Mouse (Mus musculus) macrophage (primary cell): ENCODE data around the gene Sdk2. TPM values are rescaled to one million over a fixed set of nuclear protein-coding genes. Genes with fewer than 3 reads are reported as not detected.

Experiments
- H3K27ac ChIP-seq: fragments of 350-480 bp; formaldehyde crosslinking; 2 replicates; pipeline ENCODE4 v1.9.0; 2021
- H3K36me3 ChIP-seq: fragments of 350-480 bp; formaldehyde crosslinking; 2 replicates; pipeline ENCODE4 v1.9.0; 2021; ENCODE audit errors: inconsistent target
- H3K4me3 ChIP-seq: fragments of 350-480 bp; formaldehyde crosslinking; 2 replicates; pipeline ENCODE4 v1.9.0; 2021; ENCODE audit errors: inconsistent target
- H3K79me2 ChIP-seq: fragments of 350-480 bp; formaldehyde crosslinking; 2 replicates; pipeline ENCODE4 v1.9.0; 2021; ENCODE audit errors: inconsistent target
- WGBS: methylation state at CpG from one replicate; pipeline ENCODE4 v1.1.7; 2026; ENCODE audit warnings: inconsistent platforms; ENCODE audit not compliant: missing documents; 5-methylcytosine and 5-hydroxymethylcytosine counted together
- polyA plus RNA-seq: library from polyadenylated mRNA; stranded (reverse); fragments of 250-400 nt; gene quantifications from 3 replicates; pipeline ENCODE4 v1.2.4, GENCODE M21; 2018; ENCODE audit warnings: inconsistent platforms

The Sdk2 gene
- polyA plus RNA-seq, 1 experiment from 2014 or later: 0.22 TPM

DNA sequence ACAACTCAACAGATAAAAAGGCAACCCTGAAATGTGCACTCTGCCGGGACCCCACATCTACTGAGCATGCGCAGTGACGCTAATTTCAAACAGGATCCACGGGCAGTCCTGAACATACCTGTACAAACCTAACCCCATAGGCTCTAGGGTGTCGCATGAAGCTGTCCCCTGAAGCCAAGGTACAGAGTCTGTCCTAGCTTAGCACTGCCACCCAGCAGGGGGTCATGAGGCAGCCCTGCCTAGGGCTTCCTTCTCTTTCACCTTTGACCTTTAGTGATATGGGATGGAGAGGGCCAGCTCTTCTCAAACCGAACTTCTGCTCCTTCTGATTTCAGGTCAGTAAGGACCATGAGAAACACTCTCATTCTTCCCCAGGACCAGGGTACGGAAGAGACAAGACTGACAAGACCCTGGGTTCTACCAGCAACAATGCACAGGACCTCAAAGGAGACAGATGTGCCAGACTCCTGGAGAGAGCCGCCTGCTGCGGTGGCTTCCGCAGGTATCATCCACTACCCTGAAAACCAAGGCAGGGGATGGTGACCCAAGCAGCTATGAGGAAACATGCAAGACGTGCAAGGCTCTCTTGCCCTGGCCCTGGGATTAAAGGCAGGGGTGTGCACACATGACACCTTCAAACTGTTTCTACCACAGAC is 319.0 kb downstream of the Sdk2 start:
- Histone ChIP-seq H3K4me3 (peak overlapping the region; percentile 23), H3K79me2 (peaks cover 86% of the 10 kb centered on the region), H3K27ac (peak overlapping the region; percentile 70), H3K36me3 (no peaks in the 10 kb centered on the region)
- 87% methylated on average over 11 of the region's 11 CpGs for WGBS

DNA sequence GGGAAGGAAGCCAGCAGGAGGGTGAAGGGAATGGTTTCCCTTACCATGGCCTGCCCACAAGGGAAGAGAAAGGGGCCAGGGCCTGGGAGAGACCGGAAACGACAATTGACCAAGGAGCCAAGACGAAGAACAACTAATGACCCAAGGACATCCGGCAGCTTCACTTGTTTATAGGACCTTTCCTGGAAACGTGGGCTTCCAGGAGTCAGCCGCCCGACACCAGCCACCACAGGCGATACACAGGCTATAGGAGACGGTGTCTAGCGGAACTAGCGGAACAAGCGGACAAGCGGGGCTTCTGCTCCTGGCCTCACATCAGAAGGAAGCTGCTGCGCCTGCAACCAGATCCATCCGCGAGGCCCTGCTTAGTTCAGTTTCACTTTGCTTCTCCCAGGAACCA is 319.8 kb downstream of the Sdk2 start:
- Histone ChIP-seq H3K36me3 (no peaks in the 10 kb centered on the region), H3K4me3 (peak overlapping the region; percentile 23), H3K79me2 (peaks cover 94% of the 10 kb centered on the region), H3K27ac (peak overlapping the region; percentile 70)
- WGBS: 4% methylated on average over 16 of the region's 16 CpGs

DNA sequence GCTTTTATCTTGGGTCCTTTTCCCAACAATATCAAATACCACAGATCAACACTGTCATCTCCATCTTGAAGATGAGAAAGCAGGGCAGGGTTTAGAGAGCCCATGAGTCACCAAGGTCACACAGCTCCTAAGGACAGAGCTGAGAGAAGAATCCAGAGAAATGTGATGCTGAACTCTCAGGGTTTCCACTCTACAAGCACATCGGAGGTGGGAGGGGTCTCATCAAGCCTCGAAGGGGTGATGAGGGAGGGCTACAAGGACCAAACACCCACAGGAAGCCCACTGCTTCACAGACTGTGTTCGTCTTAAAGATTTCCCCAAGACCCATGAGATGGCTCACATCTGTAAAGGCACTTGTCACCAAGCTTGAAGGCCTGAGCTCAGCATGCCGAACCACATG is 320.9 kb downstream of the Sdk2 start:
- no peak overlapping the region for H3K4me3 ChIP-seq
- H3K36me3 ChIP-seq: no peaks in the 10 kb centered on the region
- no peak overlapping the region for H3K27ac ChIP-seq
- 79% methylated on average over 4 of the region's 4 CpGs for WGBS
- peaks cover 100% of the 10 kb centered on the region for H3K79me2 ChIP-seq

DNA sequence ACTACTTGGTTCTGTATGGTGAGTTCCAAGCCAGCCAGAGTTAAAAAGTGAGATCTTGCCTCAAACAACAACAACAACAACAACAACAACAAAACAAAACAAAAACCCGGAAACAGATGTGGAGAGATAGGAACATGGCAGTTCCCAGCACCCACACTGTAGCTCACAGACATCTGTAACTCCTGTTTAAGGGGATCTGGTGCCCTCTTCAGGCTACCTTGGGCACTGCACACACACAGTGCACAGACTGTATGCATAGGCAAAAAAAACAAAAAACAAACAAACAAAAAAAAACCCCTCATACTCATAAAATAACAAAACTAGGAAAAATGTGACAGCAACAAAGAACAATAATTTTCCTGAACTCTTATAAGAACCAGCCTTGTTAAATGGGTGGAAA is 323.8 kb downstream of the Sdk2 start:
- no peak overlapping the region for H3K27ac ChIP-seq
- peaks cover 100% of the 10 kb centered on the region for H3K79me2 ChIP-seq
- H3K4me3 ChIP-seq: no peak overlapping the region
- WGBS: 100% methylated on average over 1 of the region's 1 CpGs
- no peaks in the 10 kb centered on the region for H3K36me3 ChIP-seq

DNA sequence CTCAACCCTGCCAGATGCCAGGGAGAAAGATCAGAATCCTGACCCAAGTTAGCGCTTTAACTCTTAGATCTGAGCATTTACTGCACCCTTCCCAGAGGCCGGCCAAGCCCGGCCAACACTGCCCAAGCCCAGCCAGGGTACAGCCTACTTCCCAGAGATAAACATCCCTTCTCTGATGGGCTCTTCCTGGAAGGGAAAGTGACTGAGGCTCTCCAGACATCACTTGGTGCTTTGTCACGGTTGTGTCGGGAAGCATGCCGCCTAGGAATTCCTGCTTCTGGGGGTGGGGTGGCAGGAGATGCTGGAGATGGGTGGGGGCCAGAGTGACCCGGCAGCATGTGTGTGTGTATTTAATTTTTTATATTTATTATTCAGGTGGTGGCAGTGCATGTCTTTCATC is 326.7 kb downstream of the Sdk2 start:
- 92% methylated on average over 5 of the region's 7 CpGs for WGBS
- Histone ChIP-seq H3K79me2 (peaks cover 100% of the 10 kb centered on the region), H3K36me3 (no peaks in the 10 kb centered on the region), H3K27ac (no peak overlapping the region), H3K4me3 (no peak overlapping the region)

DNA sequence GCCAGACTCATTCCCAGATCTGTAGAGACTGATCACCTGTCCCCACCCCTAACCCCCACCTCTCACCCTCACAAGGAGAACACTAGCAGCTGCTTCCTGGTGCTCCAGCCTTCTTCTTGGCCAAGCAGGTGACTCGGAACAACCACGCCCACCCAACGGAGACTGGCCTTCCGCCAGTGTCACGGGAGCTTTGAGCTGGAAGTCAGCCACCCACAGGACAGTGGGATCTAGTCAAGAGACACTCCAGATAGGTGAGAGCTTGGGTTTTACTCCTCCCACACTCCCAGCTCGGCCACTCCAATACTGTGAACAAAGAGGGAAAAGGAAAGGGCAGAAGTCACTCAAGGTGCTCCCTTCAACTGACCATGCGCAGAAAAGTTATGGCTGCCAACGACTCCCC is 327.6 kb downstream of the Sdk2 start:
- H3K36me3 ChIP-seq: no peaks in the 10 kb centered on the region
- no peak overlapping the region for H3K27ac ChIP-seq
- peaks cover 100% of the 10 kb centered on the region for H3K79me2 ChIP-seq
- H3K4me3 ChIP-seq: no peak overlapping the region
- 92% methylated on average over 8 of the region's 8 CpGs for WGBS

DNA sequence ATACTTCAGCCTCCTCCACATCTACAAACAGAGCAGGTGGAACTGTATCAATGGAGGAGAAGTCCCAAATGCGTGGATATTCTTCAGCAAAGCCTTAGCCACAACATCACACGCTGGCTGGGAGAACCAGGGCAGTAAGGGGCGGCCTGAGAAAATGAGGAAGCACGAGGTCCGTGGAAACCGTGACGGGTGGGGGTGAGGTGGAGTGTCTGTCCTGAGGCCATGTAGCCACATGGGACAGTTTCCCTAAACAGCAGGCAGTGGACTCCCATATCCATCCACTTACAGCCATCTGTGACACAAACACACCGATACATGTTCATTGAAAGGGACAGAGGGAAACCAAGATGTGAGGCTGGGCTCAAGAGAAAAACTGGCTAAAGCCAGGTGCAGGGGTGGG is 328.9 kb downstream of the Sdk2 start:
- Histone ChIP-seq H3K27ac (0 out of 2 replicates have a peak overlapping the region, but pooled peaks have one; percentile 10), H3K36me3 (no peaks in the 10 kb centered on the region), H3K79me2 (peaks cover 100% of the 10 kb centered on the region), H3K4me3 (no peak overlapping the region)
- 8% methylated on average over 8 of the region's 8 CpGs for WGBS

DNA sequence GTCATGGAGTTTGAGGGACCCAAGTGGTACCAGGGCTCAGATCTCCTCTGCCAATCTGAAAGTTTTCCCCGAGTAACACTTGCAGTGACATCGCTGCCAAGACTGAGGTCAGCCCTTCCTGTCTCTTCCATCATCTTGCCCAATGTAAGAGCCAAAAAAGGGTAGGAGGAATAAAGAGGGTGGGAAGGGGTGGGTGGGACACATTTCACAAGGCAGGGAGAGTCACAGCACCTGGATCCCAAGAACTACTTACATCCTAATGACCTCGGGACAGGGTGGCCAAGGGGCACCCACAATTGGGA is 329.3 kb downstream of the Sdk2 start:
- 0 out of 2 replicates have a peak overlapping the region, but pooled peaks have one; percentile 10 for H3K27ac ChIP-seq

DNA sequence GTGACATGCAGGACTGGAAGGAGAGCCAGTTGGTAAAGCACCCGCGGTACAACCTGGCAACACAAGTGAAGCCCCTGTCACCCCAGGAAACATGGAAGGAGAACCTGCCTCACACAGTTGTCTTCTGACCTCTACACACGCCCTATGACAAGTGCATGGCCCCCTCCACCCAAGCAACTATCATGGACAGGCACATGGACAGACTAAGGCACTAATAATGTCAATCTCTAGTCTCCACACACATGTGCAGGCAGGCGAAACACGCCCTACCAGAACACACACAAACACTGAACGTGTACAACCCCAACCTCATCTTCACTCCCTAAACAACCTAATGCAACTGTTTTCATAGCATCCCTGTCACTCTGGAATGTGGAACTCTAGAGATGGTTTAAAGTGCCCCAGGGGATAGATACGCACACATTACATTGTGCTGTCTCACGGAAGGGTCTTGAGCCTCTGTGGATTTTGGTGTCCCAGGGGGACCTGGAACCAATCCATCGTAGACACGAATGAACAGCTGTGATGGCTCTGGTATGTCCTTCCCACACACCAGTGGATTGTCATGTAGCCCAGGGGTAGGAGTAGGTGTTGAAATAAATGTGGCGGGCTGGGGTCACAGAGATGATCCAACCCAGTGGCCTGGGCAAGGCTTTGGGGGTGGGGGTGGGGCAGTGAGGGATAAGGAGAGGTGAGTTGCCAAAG is 329.8 kb downstream of the Sdk2 start:
- Histone ChIP-seq H3K27ac (no peak overlapping the region), H3K79me2 (peaks cover 100% of the 10 kb centered on the region), H3K36me3 (no peaks in the 10 kb centered on the region), H3K4me3 (no peak overlapping the region)
- WGBS: 84% methylated on average over 11 of the region's 11 CpGs

More for the DNA sequence above, 329.3 kb downstream of the Sdk2 start:
- no peak overlapping the region for H3K4me3 ChIP-seq
- H3K79me2 ChIP-seq: peaks cover 100% of the 10 kb centered on the region
- no peaks in the 10 kb centered on the region for H3K36me3 ChIP-seq
- WGBS: 26% methylated on average over 3 of the region's 3 CpGs

DNA sequence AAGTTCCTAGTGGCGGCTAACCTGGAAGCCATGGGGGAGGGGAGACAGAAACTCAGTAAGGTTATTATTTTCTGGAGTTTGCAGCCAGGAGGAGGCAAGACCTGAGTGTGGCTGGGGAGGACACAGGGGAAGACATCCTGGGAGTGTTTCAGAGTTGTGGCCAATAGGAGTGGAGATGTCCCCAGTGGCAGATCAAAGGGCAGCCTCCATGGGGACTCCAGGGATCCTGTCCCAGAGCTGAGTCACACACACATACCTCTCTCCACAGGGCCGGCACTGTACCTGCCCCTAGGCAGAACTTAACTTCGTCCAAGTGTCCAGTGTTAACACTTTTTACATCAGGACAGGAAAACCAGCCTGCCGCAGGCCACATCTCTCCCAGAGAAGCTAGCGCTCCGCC is 331.7 kb downstream of the Sdk2 start:
- H3K4me3 ChIP-seq: no peak overlapping the region
- WGBS: 93% methylated on average over 5 of the region's 6 CpGs
- peaks cover 100% of the 10 kb centered on the region for H3K79me2 ChIP-seq
- H3K36me3 ChIP-seq: no peaks in the 10 kb centered on the region
- no peak overlapping the region for H3K27ac ChIP-seq

DNA sequence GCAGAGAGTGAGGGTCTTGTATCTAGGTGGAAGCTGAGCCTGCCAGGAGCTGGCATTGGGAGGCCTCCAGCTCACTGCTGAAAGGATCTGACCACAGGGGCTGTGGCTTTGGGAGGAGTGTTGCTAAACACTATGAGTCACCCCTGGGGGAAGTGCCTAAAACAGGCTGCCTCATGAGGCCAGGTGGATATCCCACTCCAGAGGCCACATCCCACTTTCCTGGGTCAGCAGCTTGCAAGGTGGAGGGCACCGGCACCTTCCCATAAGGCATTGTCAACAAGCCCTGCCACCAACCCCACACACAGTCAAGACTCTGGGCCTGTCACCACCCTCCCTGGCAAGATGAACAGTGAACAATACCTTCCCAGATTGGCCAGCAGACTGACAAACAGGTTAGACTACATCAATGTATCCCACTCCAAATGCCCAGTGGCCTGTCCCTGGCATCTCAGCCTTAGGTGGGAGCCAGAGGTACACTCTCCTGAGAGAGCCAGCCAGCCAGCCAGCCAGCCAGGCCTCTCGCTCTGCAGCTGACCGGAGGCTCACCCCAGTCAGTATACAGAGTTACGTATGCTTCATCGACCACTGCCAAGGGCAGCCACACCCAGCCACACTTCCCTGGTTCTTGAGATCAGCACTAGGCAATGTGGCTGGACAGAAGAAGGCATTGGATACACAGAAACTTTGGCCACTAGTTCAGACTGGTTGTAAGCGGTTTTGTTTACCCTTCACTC is 333.0 kb downstream of the Sdk2 start:
- peaks cover 100% of the 10 kb centered on the region for H3K79me2 ChIP-seq
- peaks cover 5% of the 10 kb centered on the region; the same call in 1 of the 2 replicates for H3K36me3 ChIP-seq
- peak overlapping the region; percentile 66 for H3K27ac ChIP-seq
- H3K4me3 ChIP-seq: no peak overlapping the region
- 36% methylated on average over 4 of the region's 6 CpGs for WGBS

DNA sequence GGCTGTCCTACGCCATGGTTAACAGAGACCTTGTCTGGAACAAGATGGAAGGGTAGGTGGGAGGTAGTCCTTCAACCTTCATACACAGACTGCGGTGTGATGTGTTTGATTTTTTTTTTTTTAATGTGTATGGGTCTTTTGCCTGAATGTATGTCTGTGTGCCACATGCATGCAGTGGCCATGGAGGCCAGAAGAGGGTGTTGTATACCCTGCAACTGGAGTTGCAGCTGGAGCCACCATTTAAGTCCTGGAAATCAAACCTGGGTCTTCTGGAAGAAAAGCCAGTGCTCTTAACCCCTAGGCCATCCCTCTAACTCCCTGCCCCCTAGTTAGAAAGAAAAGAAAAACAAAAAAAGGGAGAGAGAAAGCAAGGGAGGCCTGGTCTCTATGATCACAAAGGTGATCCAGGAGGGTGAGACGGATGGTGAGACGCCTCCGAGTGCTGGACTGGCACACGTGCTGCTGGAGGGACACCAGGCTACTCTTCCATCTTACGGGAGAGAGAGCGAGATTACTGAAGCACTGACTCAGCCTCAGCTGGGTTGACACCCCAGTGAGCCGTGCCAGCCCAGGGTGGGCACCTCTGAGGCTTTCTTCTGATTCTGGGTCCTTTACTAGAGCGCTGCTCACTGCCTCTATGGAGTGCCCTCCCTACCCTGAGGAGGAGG is 334.8 kb downstream of the Sdk2 start:
- Histone ChIP-seq H3K27ac (peak overlapping the region; percentile 66; the same call in 1 of the 2 replicates), H3K79me2 (peaks cover 86% of the 10 kb centered on the region), H3K36me3 (peaks cover 20% of the 10 kb centered on the region; the same call in 1 of the 2 replicates), H3K4me3 (no peak overlapping the region)
- 88% methylated on average over 10 of the region's 10 CpGs for WGBS

DNA sequence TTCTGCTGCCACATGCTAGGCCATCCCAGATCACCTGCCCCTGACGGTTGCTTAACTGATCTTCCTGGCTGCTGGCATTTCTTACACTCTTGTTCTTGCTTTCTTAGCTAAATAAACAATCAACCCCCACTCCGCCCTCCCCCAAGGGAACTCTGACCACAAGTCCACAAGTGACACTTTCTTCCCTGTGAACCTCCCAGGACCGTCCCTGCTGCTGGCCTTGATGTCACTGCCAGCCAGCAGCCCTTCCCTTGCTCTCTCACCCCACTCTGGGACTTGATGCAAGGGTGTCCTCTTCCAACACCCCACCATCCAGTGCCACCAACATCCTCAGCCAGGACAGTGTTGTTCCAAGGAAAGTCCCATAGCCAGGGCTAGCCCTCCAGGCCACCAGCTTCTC is 336.0 kb downstream of the Sdk2 start:
- Histone ChIP-seq H3K4me3 (no peak overlapping the region), H3K79me2 (peaks cover 74% of the 10 kb centered on the region), H3K36me3 (peaks cover 27% of the 10 kb centered on the region; the same call in 1 of the 2 replicates), H3K27ac (no peak overlapping the region)
- WGBS: 83% methylated on average over 3 of the region's 3 CpGs

DNA sequence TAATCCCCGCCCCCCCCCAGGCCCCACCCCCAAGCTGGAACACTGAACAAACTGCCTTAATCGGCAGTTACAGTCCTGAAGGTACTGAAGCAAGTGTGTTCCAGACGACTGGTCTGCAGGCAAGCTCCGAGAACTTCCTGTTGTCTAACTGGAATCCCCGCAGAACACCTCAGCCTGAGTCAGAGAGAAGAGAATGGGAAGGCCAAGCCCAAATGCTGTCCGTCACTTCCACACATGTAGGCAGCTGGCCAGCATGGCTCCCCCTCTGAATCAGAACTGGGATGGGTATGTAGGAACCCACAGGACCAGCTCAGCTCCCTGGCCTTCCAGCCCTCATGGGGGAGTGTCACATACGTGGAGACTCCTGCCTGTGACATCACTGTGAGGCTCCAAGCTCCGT is 336.9 kb downstream of the Sdk2 start:
- H3K4me3 ChIP-seq: no peak overlapping the region
- WGBS: 79% methylated on average over 6 of the region's 8 CpGs
- no peak overlapping the region for H3K27ac ChIP-seq
- H3K36me3 ChIP-seq: peaks cover 27% of the 10 kb centered on the region; the same call in 1 of the 2 replicates
- H3K79me2 ChIP-seq: peaks cover 65% of the 10 kb centered on the region
